Mouse (Mus musculus) hindbrain, embryonic 12.5 days (tissue): ENCODE measurements at regions not wholly inside any gene's neighbourhood (a gene's known extent, or its start where the extent isn't known, plus 50 kb on each side); places are given as distances from the start of the nearest gene placed in this dataset.

ENCODE experiments used
- ATAC-seq: fragments of 200-750 bp; cut with Nextera tagmentation; 2 replicates; pipeline ENCODE4 v1.8.0; 2017; ENCODE audit warnings: moderate TSS enrichment; ENCODE audit not compliant: low FRiP score
- H3K27ac ChIP-seq: fragments of 300-500 bp; sonication (generic); 2 replicates; pipeline ENCODE4 v1.5.1; 2016; ENCODE audit warnings: mild to moderate bottlenecking
- H3K27me3 ChIP-seq: fragments of 300-500 bp; sonication (generic); 2 replicates; pipeline ENCODE4 v1.6.1; 2016; ENCODE audit warnings: mild to moderate bottlenecking
- H3K36me3 ChIP-seq: fragments of 300-500 bp; sonication (generic); 2 replicates; pipeline ENCODE4 v1.6.1; 2016; ENCODE audit warnings: mild to moderate bottlenecking
- H3K4me1 ChIP-seq: fragments of 300-500 bp; sonication (generic); 2 replicates; pipeline ENCODE4 v1.6.1; 2016
- H3K4me2 ChIP-seq: fragments of 300-500 bp; sonication (generic); replicated peaks from 2 replicates; pipeline ENCODE4 v1.6.1; 2016; ENCODE audit warnings: mild to moderate bottlenecking
- H3K4me3 ChIP-seq: fragments of 300-500 bp; sonication (generic); 2 replicates; pipeline ENCODE4 v1.5.1; 2016; ENCODE audit warnings: mild to moderate bottlenecking
- H3K9ac ChIP-seq: fragments of 300-500 bp; sonication (generic); 2 replicates; pipeline ENCODE4 v1.6.1; 2016; ENCODE audit warnings: mild to moderate bottlenecking, moderate library complexity
- H3K9me3 ChIP-seq: fragments of 300-500 bp; sonication (generic); replicated peaks from 2 replicates; pipeline ENCODE4 v1.6.1; 2016; ENCODE audit warnings: mild to moderate bottlenecking
- WGBS: fragments of 180-500 bp; shearing (Covaris S2); methylation state at CpG from one replicate; pipeline ENCODE4 v1.1.7; 2016; 5-methylcytosine and 5-hydroxymethylcytosine counted together

GRCm38 (mm10) chr14:46606694-46607093, 153.6 kb upstream of the Cdkn3 start:
- Histone ChIP-seq H3K27ac (no peak overlapping the region), H3K9ac (no peak overlapping the region), H3K27me3 (peaks cover 9% of the 10 kb centered on the region), H3K4me3 (no peak overlapping the region), H3K4me2 (no peak overlapping the region), H3K9me3 (peaks cover 4% of the 10 kb centered on the region; the same call in 1 of the 2 replicates), H3K4me1 (peaks cover 12% of the 10 kb centered on the region), H3K36me3 (no peaks in the 10 kb centered on the region)
- no peak for ATAC-seq
- 81% methylated on average over 3 of the region's 3 CpGs for WGBS

- Histone ChIP-seq H3K36me3 (no peaks in the 10 kb centered on the region), H3K9me3 (peaks cover 4% of the 10 kb centered on the region; the same call in 1 of the 2 replicates), H3K4me2 (no peak overlapping the region), H3K27me3 (peaks cover 9% of the 10 kb centered on the region), H3K9ac (no peak overlapping the region), H3K4me1 (peaks cover 12% of the 10 kb centered on the region), H3K4me3 (no peak overlapping the region), H3K27ac (no peak overlapping the region)
- 50% methylated on average over 9 of the region's 9 CpGs for WGBS
- no peak for ATAC-seq
Observed at GRCm38 (mm10) chr14:46606037-46606436, 154.3 kb upstream of the Cdkn3 start.

GRCm38 (mm10) chr14:46604886-46605531, 155.3 kb upstream of the Cdkn3 start:
- Histone ChIP-seq H3K36me3 (no peaks in the 10 kb centered on the region), H3K9ac (no peak overlapping the region), H3K9me3 (peaks cover 4% of the 10 kb centered on the region; the same call in 1 of the 2 replicates), H3K4me3 (0 out of 2 replicates have a peak overlapping the region, but pooled peaks have one; percentile 2), H3K4me2 (peak overlapping the region; percentile 41), H3K4me1 (peaks cover 12% of the 10 kb centered on the region), H3K27me3 (peaks cover 9% of the 10 kb centered on the region), H3K27ac (no peak overlapping the region)
- ATAC-seq, result peak; percentile 63
- 10% methylated on average over 16 of the region's 16 CpGs for WGBS

- Histone ChIP-seq H3K27ac (no peak overlapping the region), H3K36me3 (no peaks in the 10 kb centered on the region), H3K9me3 (peaks cover 4% of the 10 kb centered on the region; the same call in 1 of the 2 replicates), H3K4me3 (no peak overlapping the region), H3K9ac (no peak overlapping the region), H3K4me1 (peaks cover 12% of the 10 kb centered on the region), H3K4me2 (no peak overlapping the region; the same call in 1 of the 2 replicates), H3K27me3 (peaks cover 9% of the 10 kb centered on the region)
- WGBS, result 72% methylated on average over 14 of the region's 14 CpGs
- ATAC-seq, result no peak
Observed at GRCm38 (mm10) chr14:46604156-46604885, 156.0 kb upstream of the Cdkn3 start.

- no peak for ATAC-seq
- Histone ChIP-seq H3K27me3 (no peaks in the 10 kb centered on the region; the same call in 1 of the 2 replicates), H3K4me1 (no peaks in the 10 kb centered on the region), H3K27ac (no peak overlapping the region), H3K4me3 (no peak overlapping the region), H3K9me3 (no peaks in the 10 kb centered on the region), H3K36me3 (no peaks in the 10 kb centered on the region), H3K9ac (no peak overlapping the region), H3K4me2 (no peak overlapping the region)
- 87% methylated on average over 7 of the region's 7 CpGs for WGBS
Observed at GRCm38 (mm10) chr14:46596696-46597359, 163.5 kb upstream of the Cdkn3 start.

GRCm38 (mm10) chr14:46594151-46594550, 166.2 kb upstream of the Cdkn3 start:
- H3K36me3 ChIP-seq, result no peaks in the 10 kb centered on the region
- no peaks in the 10 kb centered on the region for H3K9me3 ChIP-seq
- 79% methylated on average over 3 of the region's 3 CpGs for WGBS
- H3K4me1 ChIP-seq, result no peaks in the 10 kb centered on the region
- H3K4me2 ChIP-seq, result no peak overlapping the region
- no peak overlapping the region for H3K9ac ChIP-seq
- ATAC-seq, result no peak
- H3K4me3 ChIP-seq, result no peak overlapping the region
- H3K27me3 ChIP-seq, result no peaks in the 10 kb centered on the region; the same call in 1 of the 2 replicates
- H3K27ac ChIP-seq, result no peak overlapping the region

- Histone ChIP-seq H3K27ac (no peak overlapping the region), H3K36me3 (no peaks in the 10 kb centered on the region), H3K27me3 (no peaks in the 10 kb centered on the region; the same call in 1 of the 2 replicates), H3K4me2 (no peak overlapping the region), H3K9ac (no peak overlapping the region), H3K9me3 (no peaks in the 10 kb centered on the region), H3K4me3 (no peak overlapping the region), H3K4me1 (no peaks in the 10 kb centered on the region)
- 76% methylated on average over 12 of the region's 12 CpGs for WGBS
- no peak for ATAC-seq
Observed at GRCm38 (mm10) chr14:46591753-46592359, 168.5 kb upstream of the Cdkn3 start.

GRCm38 (mm10) chr14:46591211-46591610, 169.1 kb upstream of the Cdkn3 start:
- Histone ChIP-seq H3K27ac (no peak overlapping the region), H3K9me3 (no peaks in the 10 kb centered on the region), H3K27me3 (no peaks in the 10 kb centered on the region; the same call in 1 of the 2 replicates), H3K9ac (no peak overlapping the region), H3K4me3 (no peak overlapping the region), H3K4me2 (no peak overlapping the region), H3K4me1 (no peaks in the 10 kb centered on the region), H3K36me3 (no peaks in the 10 kb centered on the region)
- ATAC-seq, result no peak
- WGBS, result 93% methylated on average over 3 of the region's 3 CpGs

- Histone ChIP-seq H3K27me3 (no peaks in the 10 kb centered on the region), H3K4me2 (no peak overlapping the region), H3K4me1 (no peaks in the 10 kb centered on the region), H3K9ac (no peak overlapping the region), H3K9me3 (no peaks in the 10 kb centered on the region), H3K36me3 (no peaks in the 10 kb centered on the region), H3K27ac (no peak overlapping the region), H3K4me3 (no peak overlapping the region)
- ATAC-seq, result no peak
- whole genome bisulfite sequencing, result 79% methylated on average over 11 of the region's 11 CpGs
Observed at GRCm38 (mm10) chr14:46586093-46586492, 174.2 kb upstream of the Cdkn3 start.

- H3K27ac ChIP-seq, result no peak overlapping the region
- no peaks in the 10 kb centered on the region for H3K36me3 ChIP-seq
- no peaks in the 10 kb centered on the region for H3K9me3 ChIP-seq
- H3K27me3 ChIP-seq, result no peaks in the 10 kb centered on the region
- no peak for ATAC-seq
- 71% methylated on average over 13 of the region's 13 CpGs for WGBS
- no peaks in the 10 kb centered on the region for H3K4me1 ChIP-seq
- no peak overlapping the region for H3K9ac ChIP-seq
- no peak overlapping the region for H3K4me2 ChIP-seq
- no peak overlapping the region for H3K4me3 ChIP-seq
Observed at GRCm38 (mm10) chr14:46578051-46579000, 182.0 kb upstream of the Cdkn3 start.

GRCm38 (mm10) chr14:46575889-46576288, 184.5 kb upstream of the Cdkn3 start:
- no peak overlapping the region for H3K9ac ChIP-seq
- no peaks in the 10 kb centered on the region for H3K27me3 ChIP-seq
- H3K9me3 ChIP-seq, result no peaks in the 10 kb centered on the region
- H3K4me3 ChIP-seq, result no peak overlapping the region
- ATAC-seq, result no peak
- no peaks in the 10 kb centered on the region for H3K36me3 ChIP-seq
- no peak overlapping the region for H3K27ac ChIP-seq
- H3K4me1 ChIP-seq, result no peaks in the 10 kb centered on the region
- 58% methylated on average over 4 of the region's 4 CpGs for WGBS
- no peak overlapping the region for H3K4me2 ChIP-seq
